Mouse (Mus musculus): ENCODE results near the gene Def8. TPM values are rescaled to one million over a fixed set of nuclear protein-coding genes. Genes with fewer than 3 reads are reported as not detected.

The Def8 gene
- 10 to 100 TPM; 67.6 to 68.8 TPM for total RNA-seq (2021)

- intact Hi-C loops (cut with DNase I) = no loop called here
- no peak for DNase-seq (ENCODE audit: low spot score in 2 of 2)
These were observed at the start of gene Def8 for GRCm38 (mm10) chr8:123423441-123423840. Def8 (plus strand) TSS chr8:123423527.

- DNase-seq (ENCODE audit: low spot score in 2 of 2) = peak; percentile 93 to 94
- intact Hi-C loops (cut with DNase I) = loop anchor here (5.0 kb wide), 1 partner anchor 122 kb away; the partner anchor contains the start of genes Vps9d1 and Zfp276
These were observed 49.1 kb upstream of the Def8 start for GRCm38 (mm10) chr8:123374239-123374578.

- no peak for DNase-seq (ENCODE audit: low spot score in 2 of 2)
- intact Hi-C loops (cut with DNase I) = no loop called here
These were observed 47.6 kb upstream of the Def8 start for GRCm38 (mm10) chr8:123375701-123376100.

GRCm38 (mm10) chr8:123376106-123376505 lies 47.2 kb upstream of the Def8 start:
- intact Hi-C loops (cut with DNase I) = no loop called here
- no peak for DNase-seq (ENCODE audit: low spot score in 2 of 2)

- intact Hi-C loops (cut with DNase I) = no loop called here
- no peak for DNase-seq (ENCODE audit: low spot score in 2 of 2)
These were observed 41.6 kb upstream of the Def8 start for GRCm38 (mm10) chr8:123381711-123382110.

- intact Hi-C loops (cut with DNase I) = no loop called here
- DNase-seq (ENCODE audit: low spot score in 2 of 2) = no peak
These were observed 40.8 kb upstream of the Def8 start for GRCm38 (mm10) chr8:123382516-123382915.

GRCm38 (mm10) chr8:123384883-123385540 lies 38.3 kb upstream of the Def8 start:
- DNase-seq (ENCODE audit: low spot score in 2 of 2) = no peak
- intact Hi-C loops (cut with DNase I) = no loop called here

GRCm38 (mm10) chr8:123387041-123387440 lies 36.3 kb upstream of the Def8 start:
- intact Hi-C loops (cut with DNase I) = no loop called here
- DNase-seq (ENCODE audit: low spot score in 2 of 2) = no peak

- intact Hi-C loops (cut with DNase I) = no loop called here
- DNase-seq (ENCODE audit: low spot score in 2 of 2) = no peak
These were observed 35.5 kb upstream of the Def8 start for GRCm38 (mm10) chr8:123387801-123388200.

- no peak for DNase-seq (ENCODE audit: low spot score in 2 of 2)
- intact Hi-C loops (cut with DNase I) = no loop called here
These were observed 34.3 kb upstream of the Def8 start for GRCm38 (mm10) chr8:123389026-123389425.

- intact Hi-C loops (cut with DNase I) = no loop called here
- no peak for DNase-seq (ENCODE audit: low spot score in 2 of 2)
These were observed 25.0 kb upstream of the Def8 start for GRCm38 (mm10) chr8:123398308-123398707.

GRCm38 (mm10) chr8:123401936-123402335 lies 21.4 kb upstream of the Def8 start:
- DNase-seq (ENCODE audit: low spot score in 2 of 2) = no peak
- intact Hi-C loops (cut with DNase I) = no loop called here

- intact Hi-C loops (cut with DNase I) = no loop called here
These were observed 20.5 kb upstream of the Def8 start for GRCm38 (mm10) chr8:123402730-123403326.

GRCm38 (mm10) chr8:123404521-123404920 lies 18.8 kb upstream of the Def8 start:
- intact Hi-C loops (cut with DNase I) = no loop called here
- no peak for DNase-seq (ENCODE audit: low spot score in 2 of 2)

More at GRCm38 (mm10) chr8:123402730-123403326, 20.5 kb upstream of the Def8 start:
- no peak for DNase-seq (ENCODE audit: low spot score in 2 of 2)

- DNase-seq (ENCODE audit: low spot score in 2 of 2) = peak; percentile 71 to 80
- intact Hi-C loops (cut with DNase I) = no loop called here
These were observed 16.5 kb upstream of the Def8 start, which contains the start of gene Mc1r for GRCm38 (mm10) chr8:123406786-123407185. Mc1r (plus strand) TSS chr8:123407107.

GRCm38 (mm10) chr8:123407612-123408011 lies 15.7 kb upstream of the Def8 start:
- no peak for DNase-seq (ENCODE audit: low spot score in 2 of 2)
- intact Hi-C loops (cut with DNase I) = no loop called here

GRCm38 (mm10) chr8:123408586-123409544 lies 14.5 kb upstream of the Def8 start:
- DNase-seq (ENCODE audit: low spot score in 2 of 2) = no peak
- intact Hi-C loops (cut with DNase I) = no loop called here

GRCm38 (mm10) chr8:123410049-123410587 lies 13.2 kb upstream of the Def8 start:
- intact Hi-C loops (cut with DNase I) = no loop called here
- peak in 1 of 2 experiments; percentile 57 for DNase-seq (ENCODE audit: low spot score in 2 of 2)

GRCm38 (mm10) chr8:123410788-123411187 lies 12.5 kb upstream of the Def8 start:
- intact Hi-C loops (cut with DNase I) = no loop called here
- DNase-seq (ENCODE audit: low spot score in 2 of 2) = peak in 1 of 2 experiments; percentile 41

- peak; percentile 90 to 96 for DNase-seq (ENCODE audit: low spot score in 2 of 2)
- intact Hi-C loops (cut with DNase I) = no loop called here
These were observed 12.1 kb upstream of the Def8 start, which contains the start of gene Tubb3 for GRCm38 (mm10) chr8:123411246-123411645. Tubb3 (plus strand) TSS chr8:123411424.
